Mouse (Mus musculus): Measurements from ENCODE around the gene Gal3st1.

DNA sequence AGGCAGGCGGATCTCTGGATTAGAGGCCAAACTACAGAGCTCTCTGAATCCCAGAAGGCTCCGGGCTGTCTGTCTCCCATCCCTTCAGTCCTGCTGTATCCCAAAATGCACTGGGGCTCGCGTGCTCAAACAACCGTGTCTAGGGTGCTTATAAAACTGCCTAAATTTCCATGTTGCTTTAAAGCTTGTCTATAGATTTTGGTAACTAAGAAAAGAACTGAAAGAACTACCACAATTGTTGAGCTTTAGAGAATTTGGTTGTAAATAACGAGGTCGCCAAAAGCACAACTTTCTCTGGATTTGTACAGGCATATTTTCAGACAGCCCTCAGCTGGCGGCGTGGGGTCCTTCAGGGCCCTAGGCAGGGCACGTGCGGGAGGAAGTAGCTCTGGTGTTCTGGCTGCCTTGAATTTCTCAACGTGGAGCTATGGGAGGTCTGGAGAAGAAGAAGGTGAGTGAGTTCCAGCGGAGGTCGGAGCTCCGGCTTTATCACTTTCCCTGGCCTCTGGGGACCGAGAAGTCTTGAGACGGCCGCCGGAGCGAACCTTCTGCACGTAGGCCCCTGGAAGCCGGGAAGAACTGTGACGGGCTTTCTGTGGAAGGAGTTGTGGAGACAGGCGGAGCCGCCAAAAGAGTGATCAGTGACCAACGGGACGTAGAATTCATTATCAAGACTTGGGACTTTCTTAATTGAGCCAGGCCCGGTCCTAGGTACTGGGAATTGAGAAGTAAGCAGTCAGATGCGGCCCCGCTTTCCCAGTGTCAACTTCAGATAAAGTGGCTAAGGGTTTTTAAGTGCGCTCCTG lies 19.6 kb upstream of the Gal3st1 start, which contains the start of gene Pes1:
- TF ChIP-seq CTCF (IDR thresholded peaks at IDR 0.05; ENCODE audit: borderline replicate concordance, insufficient read depth, low read depth, low read length) (no peak), POLR2A (IDR thresholded peaks at IDR 0.05; ENCODE audit: borderline replicate concordance, insufficient read depth, low read length) (peak; percentile 34; the same call in 1 of the 2 replicates)

All from cerebellum, adult 2 months (tissue).